Mouse (Mus musculus) layer of hippocampus, postnatal 25 days (tissue): Measurements from ENCODE around the gene Farsb. TPM values are rescaled to one million over a fixed set of nuclear protein-coding genes. Genes with fewer than 3 reads are reported as not detected.
A peak's percentile ranks its signal among the peaks of the same experiment; 100 is the strongest.

Source experiments
- DNase-seq, 2 experiments: peaks; one replicate each; pipeline ENCODE4 v3.0.0; 2022; ENCODE audit warnings: mixed read lengths in 2 of 2, low spot score in 1 of 2; ENCODE audit errors: extremely low spot score in 1 of 2
- total RNA-seq, 2 experiments: library from RNA; stranded (reverse); gene quantifications; 2 replicates each; pipeline ENCODE4 v1.2.3; 2021

The Farsb gene
- total RNA-seq, 2 experiments from 2014 or later, result 65.8 to 71.0 TPM

DNA sequence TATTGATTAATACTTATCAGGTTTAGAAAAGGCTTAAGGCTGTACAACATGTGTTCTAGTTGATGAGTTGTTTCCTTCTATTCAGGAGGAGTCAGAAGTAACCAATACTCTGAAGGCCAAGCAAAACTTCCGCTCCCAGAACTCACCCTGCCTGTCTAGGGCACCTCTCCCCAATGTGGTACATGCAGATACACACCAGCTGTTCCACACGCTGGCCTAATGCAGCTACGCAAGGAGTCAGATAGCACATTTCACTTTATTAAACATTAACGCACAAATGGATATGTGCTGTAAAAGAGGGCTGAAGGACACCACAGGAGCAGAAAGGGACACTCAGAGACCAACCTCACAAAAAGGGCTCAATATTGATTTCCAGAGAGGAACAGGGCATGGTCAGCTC lies 63.8 kb downstream of the Farsb start:
- no peak for DNase-seq

GRCm38 (mm10) chr1:78422576-78422975 lies 66.1 kb downstream of the Farsb start:
- no peak for DNase-seq

DNA sequence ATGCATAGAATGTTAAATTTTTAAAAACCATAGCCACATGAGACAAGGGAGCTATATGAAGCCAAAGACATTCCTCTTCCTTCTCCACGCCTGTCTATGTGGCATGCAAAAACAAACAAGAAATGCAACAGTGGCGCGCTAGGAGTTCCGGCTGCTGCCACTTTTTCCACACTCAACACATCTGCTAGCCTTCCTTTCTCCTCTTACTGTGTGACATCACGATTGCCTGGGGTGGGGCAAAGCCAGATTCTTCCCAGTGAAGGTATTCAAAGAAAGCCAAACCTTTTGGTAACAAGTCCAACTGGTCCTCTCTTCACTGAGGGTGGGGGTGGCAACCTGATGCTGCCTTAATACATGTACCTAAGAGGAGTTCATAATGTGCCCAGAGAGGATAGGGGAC lies 66.9 kb downstream of the Farsb start:
- no peak for DNase-seq

- DNase-seq, result no peak
Observed at GRCm38 (mm10) chr1:78420271-78420670, 68.4 kb downstream of the Farsb start.

GRCm38 (mm10) chr1:78419593-78419992 lies 69.1 kb downstream of the Farsb start:
- peak; percentile 73 to 88 for DNase-seq

GRCm38 (mm10) chr1:78417154-78417911 lies 71.4 kb downstream of the Farsb start:
- DNase-seq, result no peak

DNA sequence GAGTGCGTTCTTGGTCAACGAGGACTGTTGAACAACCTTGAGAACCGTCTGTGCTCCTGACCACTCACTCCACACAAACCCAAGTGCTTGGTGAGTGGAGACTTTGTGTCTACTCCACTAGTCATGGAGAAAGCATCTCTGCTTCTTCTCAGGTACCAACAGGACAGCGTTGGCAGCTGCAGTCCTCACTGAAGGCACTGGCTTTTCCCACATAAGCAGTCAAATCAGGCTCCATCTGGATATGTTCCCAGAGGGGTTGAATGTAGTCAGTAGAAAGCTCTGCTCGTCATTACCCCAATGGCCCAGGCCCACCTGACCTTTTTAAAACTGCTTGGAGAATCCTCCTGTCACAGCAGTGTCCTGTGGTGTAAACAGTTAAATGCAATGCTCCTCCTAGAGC lies 74.3 kb downstream of the Farsb start:
- DNase-seq, result no peak

DNA sequence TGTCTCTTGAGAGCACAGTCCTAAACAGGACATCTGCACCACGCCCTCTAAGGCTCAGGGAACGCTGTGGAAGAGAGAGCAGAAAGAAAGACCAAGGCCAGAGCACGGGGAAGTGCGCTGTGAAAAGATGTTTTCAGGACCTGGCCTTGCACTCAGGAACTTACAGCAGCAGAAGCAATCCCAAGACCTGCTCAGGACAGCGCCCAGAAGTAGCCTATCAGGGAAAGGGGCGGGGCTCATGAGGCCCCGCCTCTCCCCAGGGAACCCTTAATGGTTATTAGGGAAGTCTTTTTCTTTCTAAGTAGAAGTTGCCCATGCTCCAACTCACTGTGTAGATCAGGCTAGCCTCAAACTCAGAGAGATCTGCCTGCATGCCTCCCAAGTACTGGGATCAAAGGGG lies 76.0 kb downstream of the Farsb start:
- DNase-seq, result no peak

- no peak for DNase-seq
Observed at GRCm38 (mm10) chr1:78409396-78409795, 79.3 kb downstream of the Farsb start.

DNA sequence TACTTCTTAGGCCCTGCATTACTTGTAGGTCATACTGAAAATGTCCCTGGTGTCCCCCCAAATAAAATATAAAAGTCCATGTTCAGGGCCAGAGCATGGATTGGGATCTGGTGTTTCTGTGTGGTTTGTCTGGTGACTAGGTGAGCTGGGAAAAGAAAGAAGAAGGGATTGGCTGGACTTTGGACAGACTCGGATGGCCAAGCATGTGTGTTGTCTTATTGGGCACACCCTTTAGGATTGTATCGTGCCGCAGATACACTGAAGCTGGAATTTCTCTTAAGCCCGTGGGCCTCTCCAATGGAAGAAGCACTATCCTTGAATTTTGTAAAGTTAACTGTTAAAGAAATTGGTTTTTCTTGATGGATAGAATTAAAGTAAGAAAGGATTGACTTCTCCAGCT lies 87.3 kb downstream of the Farsb start:
- DNase-seq, result no peak

DNA sequence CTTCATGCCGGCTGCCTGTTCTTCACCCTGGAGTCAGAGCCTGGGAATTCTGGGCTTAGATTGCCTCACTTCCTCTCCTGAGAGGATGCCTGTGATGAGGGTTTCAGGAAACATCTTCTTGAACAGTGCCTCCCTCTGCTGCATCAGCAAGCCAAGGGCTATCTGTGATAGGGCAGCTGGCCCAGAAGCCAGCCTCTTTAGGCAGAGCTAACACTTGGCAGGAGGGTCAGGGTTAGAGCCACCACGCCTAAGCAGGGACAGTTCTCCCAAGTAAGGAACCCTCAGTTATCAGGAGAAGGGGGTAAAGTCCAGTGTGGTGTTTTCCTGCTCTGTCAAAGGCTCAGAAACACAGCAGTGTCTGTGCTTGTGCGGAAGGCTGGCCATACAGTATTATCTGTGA lies 88.9 kb downstream of the Farsb start:
- DNase-seq, result no peak

- DNase-seq, result no peak
Observed at GRCm38 (mm10) chr1:78396320-78396913, 92.3 kb downstream of the Farsb start.

DNA sequence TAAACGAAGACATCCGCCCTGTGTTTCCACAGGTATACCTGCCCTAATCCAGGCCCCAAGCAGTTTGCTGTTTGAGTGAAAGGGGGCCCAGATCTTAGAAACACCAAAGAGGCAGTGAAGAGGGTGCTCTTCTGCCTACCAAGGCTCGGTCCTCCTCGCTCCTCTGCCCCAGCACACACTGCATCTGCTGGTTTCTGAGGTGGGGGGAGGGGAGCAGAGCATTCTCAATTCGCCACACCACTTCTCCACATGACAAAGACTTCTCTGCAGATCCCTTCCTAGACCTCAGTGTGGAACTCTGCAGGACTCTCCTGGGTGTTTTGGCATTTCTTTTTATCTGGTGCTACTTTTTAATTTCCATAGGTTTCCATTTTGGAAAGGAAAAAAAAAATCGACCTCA lies 93.0 kb downstream of the Farsb start:
- no peak for DNase-seq

GRCm38 (mm10) chr1:78395191-78395735 lies 93.4 kb downstream of the Farsb start:
- no peak for DNase-seq

- no peak for DNase-seq
Observed at GRCm38 (mm10) chr1:78388848-78389247, 99.8 kb downstream of the Farsb start.

- DNase-seq, result no peak
Observed at GRCm38 (mm10) chr1:78387854-78388253, 100.8 kb downstream of the Farsb start.

DNA sequence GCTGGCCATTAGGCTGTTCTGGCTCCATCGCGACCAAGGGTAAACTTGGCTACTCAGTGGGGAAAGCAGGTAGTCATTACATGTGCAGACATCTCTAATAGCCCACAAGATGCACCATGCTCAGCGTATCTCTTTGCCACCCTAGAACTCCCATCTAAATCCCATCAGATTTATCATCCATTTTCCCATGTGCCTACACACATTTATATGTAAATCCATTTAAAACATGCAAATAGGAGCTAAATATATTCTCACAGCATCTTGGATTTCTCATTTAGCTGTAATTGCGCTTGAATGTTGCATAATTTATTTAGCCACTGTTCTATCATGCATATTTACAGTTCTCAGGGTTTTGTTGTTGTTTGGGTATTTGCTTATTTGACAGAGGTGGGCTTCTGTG lies 107.7 kb downstream of the Farsb start:
- DNase-seq, result no peak

DNA sequence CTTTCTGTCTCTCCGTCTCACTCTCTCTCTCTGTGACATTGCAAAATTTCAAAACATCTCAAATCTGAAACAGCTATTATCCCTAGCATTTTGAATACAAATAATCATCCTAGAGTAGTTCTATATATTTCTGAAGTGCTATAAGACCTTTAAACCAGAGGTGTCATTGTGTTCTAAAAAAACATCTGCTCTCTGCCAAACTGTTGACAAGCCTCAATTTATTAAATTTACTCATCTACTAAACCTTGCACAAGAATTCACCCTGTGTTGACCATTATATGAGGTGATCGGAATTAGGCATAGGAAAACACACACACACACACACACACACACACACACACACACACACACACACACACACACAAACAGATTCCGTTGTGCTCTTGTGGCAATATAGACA lies 113.6 kb downstream of the Farsb start:
- DNase-seq, result no peak

- DNase-seq, result no peak
Observed at GRCm38 (mm10) chr1:78373836-78374235, 114.9 kb downstream of the Farsb start.

DNA sequence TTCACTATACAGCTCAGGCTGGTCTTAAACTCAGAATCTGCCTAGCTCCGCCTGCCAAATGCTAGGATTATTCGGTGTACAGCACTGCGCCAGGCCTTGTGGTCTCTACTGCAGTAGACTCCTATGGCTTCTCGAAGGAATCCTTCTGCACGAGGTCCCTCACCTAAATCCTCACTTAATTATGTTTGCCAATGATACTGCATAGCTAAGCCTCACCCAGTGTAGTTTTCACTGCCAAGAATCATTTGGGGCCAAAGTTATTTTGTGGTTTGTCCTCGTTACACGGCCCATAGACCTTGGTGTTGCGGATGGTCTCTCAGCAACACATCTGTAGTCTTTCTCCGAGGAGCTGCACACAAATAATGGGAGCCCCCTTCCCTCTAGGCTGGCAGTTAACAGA lies 116.4 kb downstream of the Farsb start:
- no peak for DNase-seq

- no peak for DNase-seq
Observed at GRCm38 (mm10) chr1:78371569-78372236, 117.0 kb downstream of the Farsb start.
